Mouse (Mus musculus): Measurements from ENCODE around the gene Pick1. TPM values are rescaled to one million over a fixed set of nuclear protein-coding genes. Genes with fewer than 3 reads are reported as not detected.

The Pick1 gene
- total RNA-seq, 2 experiments from 2014 or later: 24.8 to 28.5 TPM

GRCm38 (mm10) chr15:79270317-79271123 is 41.5 kb downstream of the Pick1 start:
- peak; percentile 75 for DNase-seq

- DNase-seq: no peak
These were observed 42.3 kb downstream of the Pick1 start for GRCm38 (mm10) chr15:79271124-79271746.

GRCm38 (mm10) chr15:79273020-79273419 is 44.0 kb downstream of the Pick1 start:
- DNase-seq: no peak

DNA sequence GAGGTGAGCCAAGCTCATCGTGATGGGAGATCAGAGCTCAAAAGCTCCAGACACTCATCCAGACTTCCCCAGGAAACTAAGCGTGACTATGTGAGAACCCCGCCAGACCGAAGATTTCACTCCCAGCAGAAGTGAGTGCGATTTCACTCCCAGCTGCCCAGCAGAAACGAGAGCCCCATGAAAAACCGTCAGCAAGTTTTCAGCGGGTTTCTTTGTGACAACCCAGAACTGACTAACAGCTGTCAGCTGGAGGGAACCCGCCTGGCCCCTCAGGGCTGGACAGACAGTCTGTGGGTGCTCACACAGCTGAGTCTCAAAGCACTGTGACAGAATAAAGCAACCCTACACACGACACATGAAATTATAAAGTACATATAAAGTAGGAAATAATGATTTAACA is 48.8 kb downstream of the Pick1 start:
- no peak for DNase-seq

GRCm38 (mm10) chr15:79280209-79280608 is 51.2 kb downstream of the Pick1 start:
- DNase-seq: no peak

- peak; percentile 31 for DNase-seq
These were observed 51.9 kb downstream of the Pick1 start for GRCm38 (mm10) chr15:79280850-79281249.

DNA sequence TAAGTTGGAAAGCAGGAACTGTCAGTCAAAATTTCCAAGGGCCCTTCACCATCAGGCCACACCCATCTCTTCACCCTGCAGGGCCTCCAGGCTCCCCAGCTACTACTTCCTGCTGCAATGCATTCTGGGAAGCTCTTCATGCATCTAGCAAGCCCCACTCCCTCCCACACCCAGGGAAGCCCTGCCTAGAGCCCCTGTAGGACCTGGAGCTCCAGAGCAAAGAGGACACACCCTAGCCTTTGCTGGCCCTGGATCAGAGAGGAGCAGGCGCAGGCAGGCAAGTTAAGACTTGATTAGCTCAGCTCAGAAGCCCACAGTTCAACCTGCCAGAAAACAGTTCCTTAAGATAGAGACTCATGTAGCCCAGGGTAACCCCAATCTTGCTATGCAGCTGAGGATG is 52.4 kb downstream of the Pick1 start:
- DNase-seq: no peak

DNA sequence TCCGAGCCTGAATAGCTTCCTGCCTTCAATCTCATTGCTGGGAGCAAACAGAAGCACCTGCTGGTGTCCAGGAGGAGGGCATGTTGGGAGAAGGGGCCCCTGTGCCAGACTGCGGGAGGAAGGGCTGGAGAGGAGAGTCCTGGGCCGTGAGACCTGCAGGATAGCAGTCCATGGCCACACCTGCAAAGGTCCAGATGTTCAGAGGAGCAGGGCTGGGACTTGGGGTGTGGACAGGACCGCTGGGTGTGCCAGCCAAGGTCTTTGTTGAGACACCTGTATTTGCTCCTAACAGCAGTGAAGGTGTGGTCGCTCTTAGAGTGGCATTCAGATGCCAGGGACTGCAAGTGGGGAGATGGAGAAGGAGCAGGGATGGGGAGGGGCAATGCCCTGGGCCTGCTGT is 53.5 kb downstream of the Pick1 start:
- no peak for DNase-seq

- no peak for DNase-seq
These were observed 54.4 kb downstream of the Pick1 start for GRCm38 (mm10) chr15:79283371-79283770.

GRCm38 (mm10) chr15:79285399-79285798 is 56.4 kb downstream of the Pick1 start, which contains the start of gene Baiap2l2:
TSS of gene Baiap2l2 (minus strand) at chr15:79285537.
- DNase-seq: no peak

DNA sequence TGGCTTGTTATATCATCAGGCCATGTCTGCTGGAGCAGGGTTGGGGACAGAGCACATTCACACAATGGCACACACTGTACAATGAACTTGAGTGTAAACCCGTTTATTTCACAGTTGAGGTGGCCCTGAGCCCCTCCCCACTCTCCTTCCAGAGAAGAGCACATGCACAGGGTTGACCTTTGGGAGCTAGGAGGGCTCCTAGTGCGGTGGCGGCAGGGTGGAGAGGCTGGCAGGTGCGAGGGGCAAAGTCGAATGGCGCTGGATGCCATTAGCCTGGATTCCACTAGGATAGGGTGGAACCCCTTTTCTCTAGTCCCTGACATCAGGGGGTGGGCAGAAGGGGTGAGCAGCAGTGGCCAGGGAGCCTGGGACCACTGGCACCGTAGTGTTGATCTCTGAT is 57.2 kb downstream of the Pick1 start:
- DNase-seq: no peak

DNA sequence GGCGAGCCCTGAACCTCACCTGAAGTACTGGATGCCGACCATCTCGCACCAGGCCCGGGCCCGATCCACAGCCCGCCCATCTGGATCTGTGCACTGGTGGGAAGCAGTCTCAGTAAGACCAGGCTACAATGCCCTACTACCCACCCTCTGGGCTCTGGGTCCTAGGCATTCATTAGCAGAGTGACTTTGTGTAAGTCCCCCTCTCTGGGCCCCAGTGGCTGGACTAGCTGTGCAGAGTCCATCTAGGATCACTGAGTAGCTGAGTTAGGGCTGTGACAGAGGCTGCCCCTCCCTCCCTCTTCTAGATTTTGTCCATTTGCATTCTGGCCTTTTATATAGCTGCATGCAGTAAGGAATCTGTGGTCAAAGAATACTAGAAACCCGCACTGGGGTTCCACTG is 58.1 kb downstream of the Pick1 start:
- DNase-seq: no peak

GRCm38 (mm10) chr15:79288387-79288786 is 59.4 kb downstream of the Pick1 start:
- DNase-seq: no peak

- no peak for DNase-seq
These were observed 60.5 kb downstream of the Pick1 start for GRCm38 (mm10) chr15:79289441-79289840.

DNA sequence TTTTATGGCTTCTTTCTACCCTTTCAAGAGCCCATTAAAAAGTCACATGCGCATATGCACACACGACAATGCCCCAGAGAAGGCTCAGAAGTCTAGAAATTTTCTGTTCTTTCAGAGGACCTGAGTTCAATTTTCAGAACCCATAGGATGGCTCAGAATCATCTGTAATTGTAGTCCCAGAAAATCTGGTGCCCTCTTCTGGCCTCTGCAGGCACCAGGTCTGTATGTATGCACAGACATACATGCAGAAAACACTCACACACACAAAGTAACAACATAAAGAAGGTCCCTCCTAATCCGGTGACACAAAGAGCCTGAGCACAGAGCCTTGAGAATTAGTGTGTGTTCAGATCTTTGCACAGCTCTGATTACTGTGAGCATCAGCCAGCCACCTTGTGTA is 61.4 kb downstream of the Pick1 start:
- no peak for DNase-seq

DNA sequence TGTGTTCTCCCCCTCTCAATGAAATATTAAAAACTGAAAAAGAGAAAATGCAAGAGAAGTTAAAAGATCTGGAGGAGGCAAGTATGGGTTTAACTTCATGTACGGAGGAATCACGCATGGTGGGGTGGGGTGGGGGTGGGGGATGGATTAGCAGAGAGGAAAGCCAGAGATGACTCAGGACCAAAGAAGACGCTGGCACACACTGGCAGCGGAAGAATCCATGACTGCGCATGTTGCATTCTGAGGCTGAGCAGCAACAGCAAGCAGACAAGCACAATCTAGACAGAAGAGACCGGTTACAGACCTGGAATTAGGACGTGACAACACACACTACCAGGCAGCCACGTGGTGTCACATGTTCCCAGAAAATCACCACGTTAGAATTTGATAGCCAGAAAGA is 63.8 kb downstream of the Pick1 start:
- no peak for DNase-seq

- DNase-seq: no peak
These were observed 69.6 kb downstream of the Pick1 start for GRCm38 (mm10) chr15:79298553-79298952.

Other genes with a start within 250 kb of the Pick1 start
- gene H1f0, start 200.7 kb upstream of the Pick1 start, total RNA-seq (2021): 10 to 100 TPM; 73.2 to 75.3 TPM
- gene Galr3, start 187.3 kb upstream of the Pick1 start, total RNA-seq (2021): not detected
- 1 to 10 TPM; 3.6 to 4.4 TPM for gene Ankrd54, start 166.3 kb upstream of the Pick1 start, total RNA-seq (2021)
- gene Eif3l, start 154.0 kb upstream of the Pick1 start, total RNA-seq (2021): 10 to 100 TPM; 46.3 to 53.2 TPM
- gene Micall1, start 120.3 kb upstream of the Pick1 start, total RNA-seq (2021): 10 to 100 TPM; 14.0 to 15.0 TPM
- gene Polr2f, start 88.2 kb upstream of the Pick1 start, total RNA-seq (2021): 10 to 100 TPM; 65.8 to 66.9 TPM
- gene 1700088E04Rik, start 87.9 kb upstream of the Pick1 start, total RNA-seq (2021): 1 to 10 TPM in 1 of 2 experiments, under 1 TPM in 1; 0.56 to 1.6 TPM
- 1 to 10 TPM; 1.3 to 1.8 TPM for gene Sox10, start 63.9 kb upstream of the Pick1 start, total RNA-seq (2021)
- under 1 TPM; 0.23 to 0.54 TPM for gene Gm49486, start 218 bp downstream of the Pick1 start, total RNA-seq (2021)
- under 1 TPM in 1 of 2 experiments, not detected in 1; 0.20 TPM for gene Slc16a8, start 25.6 kb downstream of the Pick1 start, total RNA-seq (2021)
- 1 to 10 TPM; 1.6 to 1.9 TPM for gene Baiap2l2, start 56.4 kb downstream of the Pick1 start, total RNA-seq (2021)
- gene Pla2g6, start 99.2 kb downstream of the Pick1 start, total RNA-seq (2021): 10 to 100 TPM; 15.0 to 16.0 TPM
- gene Maff, start 117.4 kb downstream of the Pick1 start, total RNA-seq (2021): 1 to 10 TPM; 2.7 to 3.8 TPM
- gene Tmem184b, start 174.4 kb downstream of the Pick1 start, total RNA-seq (2021): 10 to 100 TPM; 28.4 to 30.4 TPM
- gene Csnk1e, start 226.4 kb downstream of the Pick1 start, total RNA-seq (2021): 10 to 100 TPM; 43.1 to 43.9 TPM

Data from gastrocnemius, postnatal 25 days (tissue).